Mouse (Mus musculus): ENCODE measurements at regions not wholly inside any gene's neighbourhood (a gene's known extent, or its start where the extent isn't known, plus 50 kb on each side); places are given as distances from the start of the nearest gene placed in this dataset.

GRCm38 (mm10) chr17:47178705-47179104, 168.3 kb upstream of the Ubr2 start:
- intact Hi-C loops (cut with DNase I): no loop called here

DNA sequence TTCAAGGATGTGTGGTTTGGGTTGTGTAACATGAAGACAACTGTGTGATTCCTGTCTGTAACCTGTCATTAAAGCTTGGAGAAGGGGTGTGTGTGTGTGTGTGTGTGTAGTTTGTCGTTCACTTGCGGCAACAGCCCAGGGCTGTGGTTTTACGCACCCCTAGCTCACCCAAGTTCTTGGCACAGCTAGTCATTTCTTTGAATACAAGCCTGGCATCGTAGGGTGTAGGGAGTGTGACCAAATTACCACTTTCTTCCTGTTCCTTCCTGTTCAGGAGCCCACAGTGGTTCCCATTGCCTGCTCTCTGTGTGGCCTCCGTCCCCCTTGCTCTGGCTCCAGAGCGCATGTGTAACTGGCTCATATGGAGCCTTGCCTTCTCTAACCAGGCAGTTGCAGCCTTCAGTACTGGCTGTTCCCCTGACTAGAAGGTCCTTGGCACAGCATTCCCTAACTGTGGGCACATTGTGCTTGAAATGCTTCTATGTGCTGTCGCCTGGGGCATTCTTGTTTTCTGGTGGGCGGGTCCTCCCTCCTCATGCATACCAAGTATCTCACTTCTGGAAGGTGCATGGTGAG, 167.4 kb upstream of the Ubr2 start:
- intact Hi-C loops (cut with DNase I): no loop called here

DNA sequence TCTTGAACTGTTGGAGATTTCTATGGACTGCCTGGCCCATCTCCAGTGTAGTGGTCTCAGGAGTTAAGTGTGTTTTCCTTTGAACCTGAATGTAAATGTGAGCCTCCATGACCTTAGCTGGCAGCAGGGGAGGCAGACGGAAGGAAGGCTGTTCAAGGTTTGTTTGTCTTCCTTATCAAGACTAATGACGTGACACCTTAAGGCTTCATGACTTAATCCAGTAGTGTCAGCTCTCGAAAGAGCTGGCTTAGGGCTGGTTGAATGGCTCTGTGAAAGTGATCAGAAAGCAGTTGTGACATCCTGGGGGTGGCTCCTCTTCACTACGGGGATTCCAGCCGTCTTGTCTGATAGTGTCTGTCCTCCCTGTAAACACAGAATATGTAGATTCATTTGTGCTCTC, 166.0 kb upstream of the Ubr2 start:
- intact Hi-C loops (cut with DNase I): no loop called here

DNA sequence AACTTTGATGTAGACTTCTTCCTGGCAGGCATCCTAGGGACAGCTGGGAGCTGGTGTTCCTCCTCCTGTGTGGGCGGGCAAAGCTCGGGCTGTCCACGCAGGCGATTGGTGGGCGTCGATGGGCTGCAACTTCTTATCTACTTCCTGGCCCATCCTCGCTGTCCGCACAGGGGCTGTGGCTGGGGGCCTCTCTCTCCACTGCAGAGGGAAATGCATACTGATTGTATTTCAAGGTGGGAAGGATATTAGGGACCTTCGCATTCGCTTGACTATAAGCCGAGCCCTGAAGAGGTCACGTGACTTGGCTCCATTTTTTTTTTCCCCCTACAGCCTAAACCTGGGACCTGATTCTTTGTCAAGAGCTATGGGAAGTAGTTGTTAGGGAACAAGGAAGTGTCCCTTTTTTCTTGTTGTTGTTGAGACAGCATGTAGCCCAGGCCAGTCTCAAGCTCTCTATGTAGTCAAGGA, 164.4 kb upstream of the Ubr2 start:
- intact Hi-C loops (cut with DNase I): no loop called here

GRCm38 (mm10) chr17:47171801-47172200, 161.4 kb upstream of the Ubr2 start:
- intact Hi-C loops (cut with DNase I): no loop called here

- intact Hi-C loops (cut with DNase I): no loop called here
Observed at GRCm38 (mm10) chr17:47170978-47171593, 160.7 kb upstream of the Ubr2 start.

GRCm38 (mm10) chr17:47168105-47168504, 157.7 kb upstream of the Ubr2 start:
- intact Hi-C loops (cut with DNase I): no loop called here

DNA sequence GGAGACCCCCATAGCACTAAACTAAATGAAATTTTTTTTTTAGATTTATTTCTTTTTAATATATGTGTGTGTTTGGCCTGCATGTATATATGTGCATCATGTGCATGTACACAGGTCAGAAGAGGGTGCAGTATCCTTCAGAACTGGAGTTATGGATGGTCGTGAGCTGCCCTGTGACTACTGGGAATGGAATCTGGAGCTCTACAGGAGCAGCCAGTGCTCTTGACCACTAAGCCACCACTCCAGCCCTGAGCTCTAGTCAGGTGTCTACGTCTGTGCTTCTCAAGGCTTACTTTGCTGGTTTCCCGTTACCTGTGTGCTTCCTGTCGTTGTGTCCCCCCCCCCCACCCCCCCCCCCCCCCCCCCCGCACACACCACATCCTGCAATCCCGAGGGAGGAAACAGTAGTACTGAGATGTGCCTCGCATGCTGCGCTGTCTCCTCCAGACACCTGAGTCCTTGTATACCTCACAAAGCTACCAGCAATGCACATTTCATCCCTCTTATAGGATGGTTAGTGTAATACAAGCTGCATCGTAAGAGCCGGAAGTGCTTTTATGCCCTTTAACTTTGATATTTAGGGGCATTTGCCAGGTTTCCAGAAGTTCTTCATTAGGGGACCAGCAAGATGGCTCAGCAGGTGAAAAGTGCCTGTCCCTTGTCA, 153.5 kb upstream of the Ubr2 start:
- intact Hi-C loops (cut with DNase I): no loop called here

- intact Hi-C loops (cut with DNase I): no loop called here
Observed at GRCm38 (mm10) chr17:47162459-47162858, 152.1 kb upstream of the Ubr2 start.

DNA sequence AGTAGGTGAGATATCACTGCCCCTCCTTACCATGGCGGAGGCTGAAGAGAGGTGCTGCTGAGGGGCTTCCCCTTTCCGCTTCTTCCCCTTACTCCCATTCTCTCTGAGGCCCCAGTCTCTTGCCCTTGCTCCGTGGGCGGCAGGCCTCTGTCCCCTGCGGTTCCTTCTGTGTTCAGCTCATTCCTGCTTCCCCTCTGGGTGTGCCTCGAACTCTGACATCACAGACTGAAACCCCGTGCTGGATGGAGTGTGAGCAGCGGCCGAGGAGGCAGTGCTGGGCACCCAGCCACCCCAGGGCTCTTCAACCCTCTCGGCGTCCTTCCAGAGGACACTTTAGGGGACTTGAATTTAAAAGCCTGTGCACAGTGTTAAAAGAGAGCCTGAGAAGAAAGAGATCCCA, 145.9 kb upstream of the Ubr2 start:
- intact Hi-C loops (cut with DNase I): no loop called here

DNA sequence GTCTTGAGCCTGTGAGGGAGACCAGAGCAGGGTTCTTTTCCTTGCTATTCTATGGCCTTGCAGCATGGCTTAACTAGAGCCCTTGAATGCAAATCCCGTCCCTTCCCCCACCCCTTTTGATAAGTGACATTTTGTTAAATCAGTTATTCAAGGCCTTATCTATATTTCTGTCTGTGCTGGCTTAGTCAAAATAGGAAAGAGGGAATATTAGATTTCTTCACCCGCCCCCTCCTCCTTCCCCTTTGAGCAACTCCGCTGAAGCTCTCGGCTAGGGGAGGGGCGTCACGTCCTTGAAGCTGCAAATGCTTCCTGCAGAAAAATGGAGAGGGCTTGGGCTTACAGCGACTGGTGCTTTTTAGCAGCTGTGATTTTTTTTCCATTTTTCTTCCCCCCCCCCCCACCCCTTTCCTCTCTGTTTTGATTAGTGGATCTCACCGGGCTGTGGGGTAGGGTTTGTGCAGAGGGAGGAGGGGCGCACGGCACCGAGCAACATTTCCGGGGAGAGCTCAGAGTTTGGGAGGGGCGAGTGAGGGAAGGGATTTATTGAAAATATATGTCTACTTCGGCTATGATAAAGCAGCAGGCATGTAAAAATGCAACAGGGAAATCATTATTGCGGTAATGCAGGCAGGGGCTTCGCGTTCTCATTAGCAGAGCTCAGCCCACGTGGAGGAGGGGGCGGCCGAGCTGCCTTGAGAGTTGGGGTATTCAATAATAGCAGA, 141.4 kb upstream of the Ubr2 start:
- intact Hi-C loops (cut with DNase I): loop anchor here (5.0 kb wide), 1 partner anchor 146 kb away; no protein-coding TSS in a partner anchor

GRCm38 (mm10) chr17:47151193-47151556, 140.8 kb upstream of the Ubr2 start:
- intact Hi-C loops (cut with DNase I): loop anchor here (5.0 kb wide), 1 partner anchor 146 kb away; no protein-coding TSS in a partner anchor

DNA sequence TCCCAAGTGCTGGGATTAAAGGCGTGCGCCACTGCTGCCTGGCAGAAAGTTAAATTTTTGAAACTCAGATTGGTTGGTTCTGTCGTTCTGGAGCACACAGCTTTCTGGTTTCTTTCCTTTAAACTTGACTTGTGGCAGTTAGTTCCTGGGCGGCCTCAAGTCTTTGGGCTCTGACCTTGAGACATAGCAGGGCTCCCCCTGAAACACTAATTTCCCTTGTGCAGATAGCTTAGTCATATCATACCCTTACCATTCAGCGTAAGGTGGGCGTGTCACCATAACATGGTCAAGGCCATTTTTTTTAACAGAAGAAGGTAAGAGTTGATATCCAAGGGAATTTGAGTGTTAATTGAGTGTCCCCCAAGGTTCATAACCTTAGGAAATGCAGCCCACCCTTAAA, 140.3 kb upstream of the Ubr2 start:
- intact Hi-C loops (cut with DNase I): loop anchor here (5.0 kb wide), 1 partner anchor 147 kb away; no protein-coding TSS in a partner anchor

DNA sequence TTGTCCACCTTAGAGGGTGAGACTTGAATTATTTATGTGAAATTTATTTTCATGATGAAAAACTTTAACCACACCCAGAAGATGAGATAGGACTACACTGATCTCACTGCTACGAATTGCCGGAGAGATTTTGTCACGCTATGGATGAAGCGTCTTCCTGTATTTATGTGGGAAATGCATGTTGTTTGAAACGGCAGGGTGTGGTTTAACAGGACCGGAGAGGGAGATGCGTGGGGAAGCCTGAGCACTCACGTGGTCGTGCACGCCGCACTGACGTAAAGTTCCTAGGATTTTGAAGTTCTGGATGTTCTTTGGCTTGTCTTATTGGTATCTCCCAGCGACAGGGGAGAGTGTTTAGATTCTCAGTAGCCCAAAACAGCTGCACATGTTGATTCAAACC, 139.3 kb upstream of the Ubr2 start:
- intact Hi-C loops (cut with DNase I): loop anchor here (5.0 kb wide), 1 partner anchor 148 kb away; no protein-coding TSS in a partner anchor

DNA sequence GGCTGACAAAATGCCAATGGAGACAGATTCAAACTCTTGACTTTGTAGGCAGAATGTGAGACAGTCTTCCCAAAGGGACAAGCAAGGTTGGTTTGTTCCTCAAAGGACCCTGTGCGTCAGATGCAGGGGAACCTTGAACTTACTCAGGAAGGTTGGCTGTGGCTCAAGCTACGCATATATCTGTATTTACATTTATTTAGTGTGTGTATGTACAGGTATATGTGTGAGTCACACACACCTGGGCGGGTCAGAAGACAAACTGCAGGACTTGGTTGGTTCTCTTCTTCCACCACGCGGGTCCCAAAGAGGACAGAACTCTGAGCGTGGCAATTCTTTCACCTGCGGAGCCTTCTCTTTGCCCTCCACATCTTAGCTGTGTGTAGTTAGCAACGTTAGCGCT, 138.8 kb upstream of the Ubr2 start:
- intact Hi-C loops (cut with DNase I): no loop called here

GRCm38 (mm10) chr17:47146640-47147039, 136.3 kb upstream of the Ubr2 start:
- intact Hi-C loops (cut with DNase I): no loop called here

DNA sequence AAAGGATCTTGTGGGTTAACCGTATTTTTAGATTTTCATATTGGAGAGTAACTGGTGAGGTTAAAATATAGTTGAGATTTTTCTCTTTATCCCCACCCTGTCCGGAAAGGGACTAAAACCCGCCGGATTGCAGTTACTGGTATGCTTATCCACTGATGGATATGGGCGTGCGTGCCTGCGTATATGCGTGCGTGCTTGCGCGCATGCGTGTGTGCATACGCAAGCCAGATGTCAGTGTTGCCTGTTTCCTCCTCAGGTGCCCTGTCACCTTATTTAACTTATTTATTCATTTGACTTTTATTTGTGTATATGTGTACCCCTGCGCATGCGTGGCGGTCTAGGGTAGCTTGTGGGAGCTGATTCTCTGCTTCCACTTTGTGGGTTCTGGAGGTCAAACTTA, 135.2 kb upstream of the Ubr2 start:
- intact Hi-C loops (cut with DNase I): no loop called here

- intact Hi-C loops (cut with DNase I): no loop called here
Observed at GRCm38 (mm10) chr17:47144996-47145395, 134.6 kb upstream of the Ubr2 start.

DNA sequence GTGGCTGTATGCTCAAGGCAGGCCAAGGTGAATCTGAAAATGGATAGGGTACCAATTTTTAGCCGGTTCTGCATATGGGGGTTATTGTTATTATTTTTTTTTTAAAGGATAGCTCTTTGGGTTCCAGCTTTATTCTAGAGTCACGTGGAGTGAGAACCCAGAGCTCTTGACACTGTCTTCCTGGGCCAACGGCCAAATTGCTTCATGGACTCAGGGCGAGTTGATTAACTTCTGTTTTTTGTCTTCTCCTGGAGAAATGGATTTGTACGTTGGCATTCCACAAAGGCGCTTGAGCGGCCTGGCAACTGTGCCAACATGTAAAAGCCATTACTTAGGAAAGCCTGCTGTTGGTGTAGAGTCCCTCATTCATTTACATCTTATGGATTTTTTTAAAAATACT, 134.1 kb upstream of the Ubr2 start:
- intact Hi-C loops (cut with DNase I): no loop called here

- intact Hi-C loops (cut with DNase I): no loop called here
Observed at GRCm38 (mm10) chr17:47143898-47144297, 133.5 kb upstream of the Ubr2 start.

DNA sequence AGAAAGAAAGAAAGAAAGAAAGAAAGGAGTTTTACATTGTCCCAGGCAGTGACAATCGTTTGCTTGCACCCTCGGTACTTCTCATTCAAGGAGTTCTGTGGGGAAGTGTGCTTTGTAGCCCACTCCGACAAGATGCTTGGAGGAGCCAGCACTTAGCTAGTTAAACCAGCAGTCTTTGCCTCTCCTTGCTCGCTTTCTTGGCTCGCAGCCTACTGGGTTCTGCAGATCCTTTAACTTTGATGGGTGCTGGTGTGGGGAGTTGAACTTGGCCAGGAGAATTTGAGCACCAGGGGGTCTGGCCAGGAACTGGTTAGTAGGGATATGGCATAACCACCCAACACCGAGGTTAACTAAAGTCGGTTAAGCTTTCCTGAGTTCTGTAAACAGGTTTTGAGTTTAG, 132.5 kb upstream of the Ubr2 start:
- intact Hi-C loops (cut with DNase I): no loop called here

- intact Hi-C loops (cut with DNase I): no loop called here
Observed at GRCm38 (mm10) chr17:47142276-47142675, 131.9 kb upstream of the Ubr2 start.
